Mouse (Mus musculus): ENCODE measurements around the gene Ptges3l. TPM values are rescaled to one million over a fixed set of nuclear protein-coding genes. Genes with fewer than 3 reads are reported as not detected.
"Not testable (repeated sequence)": the region's sequence is repeated elsewhere in the genome, so short reads cannot be mapped to it uniquely, and the experiment has no call there.

Ptges3l gene
- total and polyA plus RNA-seq, 3 experiments = 0.22 to 0.33 TPM; not detected in 1

DNA sequence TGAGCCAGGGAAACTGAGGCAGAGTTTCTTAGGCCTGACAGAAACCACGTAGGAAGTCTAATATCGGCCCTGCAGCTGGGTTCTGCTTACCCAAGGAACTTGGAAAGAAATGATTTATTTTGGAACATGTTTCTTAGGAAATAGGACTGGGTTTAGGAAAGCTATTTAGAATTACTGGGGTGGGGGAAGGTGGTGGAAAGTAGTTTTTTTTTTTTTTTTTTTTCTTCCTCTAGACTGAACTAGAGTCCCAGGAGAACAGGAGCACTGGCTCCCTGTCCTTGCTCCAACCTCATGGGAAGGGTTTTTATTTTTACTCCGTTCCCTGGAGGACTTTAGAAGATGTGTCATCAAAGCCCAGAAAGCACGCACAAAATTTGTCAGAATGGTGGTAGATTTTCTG, 44.0 kb upstream of the Ptges3l start:
- Histone ChIP-seq H3K9me3 (replicated peaks) (no peaks in the 10 kb centered on the region), H3K4me3 (ENCODE audit: low read depth, low read length) (peak overlapping the region; percentile 84; the same call in 1 of the 2 replicates), H3K36me3 (replicated peaks) (peaks cover 31% of the 10 kb centered on the region), H3K27me3 (ENCODE audit: insufficient read depth, low read length) (peaks cover 3% of the 10 kb centered on the region; the same call in 1 of the 2 replicates), H3K4me1 (ENCODE audit: insufficient read depth, low read depth, low read length) (peaks cover 74% of the 10 kb centered on the region)
- ATAC-seq (ENCODE audit: extremely low read depth, insufficient number of reproducible peaks, low FRiP score, poor library complexity, severe bottlenecking) = no peak
- TF ChIP-seq CTCF (IDR thresholded peaks at IDR 0.05; ENCODE audit: low read depth, low read length) (no peak), POLR2AphosphoS5 (IDR thresholded peaks at IDR 0.05; ENCODE audit: insufficient replicate concordance, low read depth, low read length) (no peak), GATA1 (IDR thresholded peaks at IDR 0.05; ENCODE audit: borderline replicate concordance, low read length) (no peak), GATA2 (IDR thresholded peaks at IDR 0.05; ENCODE audit: borderline replicate concordance, low read depth, low read length) (no peak), TAL1 (conservative IDR thresholded peaks at IDR 0.05; ENCODE audit: low read depth, low read length) (no peak)
- DNase-seq (ENCODE audit: low spot score) = no peak

DNA sequence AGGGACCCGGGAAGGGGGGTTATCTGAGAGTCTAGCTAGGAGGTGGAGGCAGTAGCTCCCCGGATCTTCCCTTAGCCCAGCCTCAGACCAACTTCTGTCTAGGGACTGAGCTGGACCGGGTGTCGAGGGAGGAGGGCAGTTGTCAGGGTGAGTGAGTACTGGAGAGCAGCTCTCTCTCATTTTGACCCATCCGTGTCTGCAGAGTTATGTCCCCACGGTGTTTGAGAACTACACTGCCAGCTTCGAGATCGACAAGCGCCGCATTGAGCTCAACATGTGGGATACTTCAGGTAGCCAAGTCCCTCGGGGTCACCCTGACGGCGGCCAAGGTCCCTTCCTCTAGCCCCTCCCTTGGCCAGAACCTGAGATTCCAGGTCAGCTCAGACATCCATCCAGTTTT, 43.6 kb upstream of the Ptges3l start:
- peaks cover 3% of the 10 kb centered on the region; the same call in 1 of the 2 replicates for H3K27me3 ChIP-seq (ENCODE audit: insufficient read depth, low read length)
- peaks cover 76% of the 10 kb centered on the region for H3K4me1 ChIP-seq (ENCODE audit: insufficient read depth, low read depth, low read length)
- H3K4me3 ChIP-seq (ENCODE audit: low read depth, low read length) = peak overlapping the region; percentile 84
- H3K9me3 ChIP-seq (replicated peaks) = no peaks in the 10 kb centered on the region
- TF ChIP-seq POLR2AphosphoS5 (IDR thresholded peaks at IDR 0.05; ENCODE audit: insufficient replicate concordance, low read depth, low read length) (no peak), GATA1 (IDR thresholded peaks at IDR 0.05; ENCODE audit: borderline replicate concordance, low read length) (no peak), GATA2 (IDR thresholded peaks at IDR 0.05; ENCODE audit: borderline replicate concordance, low read depth, low read length) (no peak), TAL1 (conservative IDR thresholded peaks at IDR 0.05; ENCODE audit: low read depth, low read length) (no peak), CTCF (IDR thresholded peaks at IDR 0.05; ENCODE audit: low read depth, low read length) (no peak)
- DNase-seq (ENCODE audit: low spot score) (no peak), ATAC-seq (ENCODE audit: extremely low read depth, insufficient number of reproducible peaks, low FRiP score, poor library complexity, severe bottlenecking) (no peak)
- peaks cover 34% of the 10 kb centered on the region for H3K36me3 ChIP-seq (replicated peaks)

DNA sequence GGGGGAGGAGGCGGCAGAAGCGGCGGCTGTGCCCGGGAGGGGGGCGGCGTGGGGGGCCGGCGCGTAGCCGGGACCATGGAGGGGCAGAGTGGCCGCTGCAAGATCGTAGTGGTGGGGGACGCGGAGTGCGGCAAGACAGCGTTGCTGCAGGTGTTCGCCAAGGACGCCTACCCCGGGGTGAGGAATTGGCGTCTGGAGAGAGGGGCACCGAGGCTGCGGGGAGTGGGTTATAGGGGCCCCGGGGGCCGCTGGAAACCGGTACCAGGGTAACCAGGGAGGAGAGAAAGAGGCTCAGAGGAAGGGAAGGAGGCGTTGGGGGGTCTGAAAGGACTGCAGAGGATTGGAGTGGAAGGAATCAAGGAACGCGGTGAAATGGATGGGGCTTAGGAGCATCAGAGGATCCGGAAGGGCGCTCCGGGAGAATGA, 43.1 kb upstream of the Ptges3l start:
- peaks cover 80% of the 10 kb centered on the region for H3K4me1 ChIP-seq (ENCODE audit: insufficient read depth, low read depth, low read length)
- H3K9me3 ChIP-seq (replicated peaks) = no peaks in the 10 kb centered on the region
- TF ChIP-seq CTCF (IDR thresholded peaks at IDR 0.05; ENCODE audit: low read depth, low read length) (no peak), POLR2AphosphoS5 (IDR thresholded peaks at IDR 0.05; ENCODE audit: insufficient replicate concordance, low read depth, low read length) (no peak), TAL1 (conservative IDR thresholded peaks at IDR 0.05; ENCODE audit: low read depth, low read length) (no peak), GATA2 (IDR thresholded peaks at IDR 0.05; ENCODE audit: borderline replicate concordance, low read depth, low read length) (no peak), GATA1 (IDR thresholded peaks at IDR 0.05; ENCODE audit: borderline replicate concordance, low read length) (no peak)
- ATAC-seq (ENCODE audit: extremely low read depth, insufficient number of reproducible peaks, low FRiP score, poor library complexity, severe bottlenecking) (no peak), DNase-seq (ENCODE audit: low spot score) (peak; percentile 51)
- H3K4me3 ChIP-seq (ENCODE audit: low read depth, low read length) = peak overlapping the region; percentile 84
- peaks cover 3% of the 10 kb centered on the region; the same call in 1 of the 2 replicates for H3K27me3 ChIP-seq (ENCODE audit: insufficient read depth, low read length)
- peaks cover 35% of the 10 kb centered on the region for H3K36me3 ChIP-seq (replicated peaks)

DNA sequence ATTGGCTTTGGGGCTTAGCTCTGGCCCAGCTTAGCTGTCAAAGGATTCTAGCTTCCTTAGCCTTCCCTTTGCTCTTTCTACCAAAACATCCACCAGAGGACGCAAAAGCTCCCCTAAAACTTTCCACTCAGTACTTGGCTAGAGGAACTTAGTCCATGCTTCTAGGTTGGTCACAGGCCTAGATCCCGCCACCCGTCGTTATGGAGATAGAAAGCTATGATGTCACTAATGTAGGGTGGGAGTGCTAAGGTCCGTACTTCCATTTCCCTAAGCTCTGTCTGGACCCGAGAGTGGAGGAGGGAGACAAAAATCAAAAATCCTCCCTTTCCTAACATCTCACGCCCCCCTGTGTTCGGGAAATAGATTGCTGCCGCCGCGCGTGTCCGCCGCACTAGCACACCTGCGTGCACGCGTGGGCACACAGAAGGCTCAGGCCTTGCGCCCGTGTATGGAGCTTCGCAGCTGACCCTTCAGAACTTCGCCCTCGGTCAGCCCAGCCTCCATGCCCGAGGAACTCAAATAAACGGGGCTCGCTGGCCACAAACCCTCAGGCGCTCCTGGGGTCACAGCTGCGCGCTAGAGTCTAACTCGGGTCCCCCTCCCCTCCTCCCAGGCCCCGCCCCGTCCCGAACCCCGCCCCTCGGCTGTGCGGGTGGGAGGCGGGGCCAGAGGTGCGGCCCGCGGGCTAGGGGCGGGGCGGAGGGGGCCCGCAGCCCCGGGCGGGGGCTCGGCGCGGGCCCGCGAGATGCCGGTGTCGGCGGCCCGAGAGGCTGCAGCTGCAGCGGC, 42.5 kb upstream of the Ptges3l start:
- DNase-seq (ENCODE audit: low spot score) (peak; percentile 79), ATAC-seq (ENCODE audit: extremely low read depth, insufficient number of reproducible peaks, low FRiP score, poor library complexity, severe bottlenecking) (peak; percentile 12)
- H3K4me3 ChIP-seq (ENCODE audit: low read depth, low read length) = peak overlapping the region; percentile 84
- peaks cover 82% of the 10 kb centered on the region for H3K4me1 ChIP-seq (ENCODE audit: insufficient read depth, low read depth, low read length)
- TF ChIP-seq TAL1 (conservative IDR thresholded peaks at IDR 0.05; ENCODE audit: low read depth, low read length) (no peak), CTCF (IDR thresholded peaks at IDR 0.05; ENCODE audit: low read depth, low read length) (peak; percentile 15; the same call in 1 of the 2 replicates), GATA1 (IDR thresholded peaks at IDR 0.05; ENCODE audit: borderline replicate concordance, low read length) (no peak), GATA2 (IDR thresholded peaks at IDR 0.05; ENCODE audit: borderline replicate concordance, low read depth, low read length) (no peak)
- H3K36me3 ChIP-seq (replicated peaks) = peaks cover 38% of the 10 kb centered on the region
- peaks cover 3% of the 10 kb centered on the region; the same call in 1 of the 2 replicates for H3K27me3 ChIP-seq (ENCODE audit: insufficient read depth, low read length)
- no peaks in the 10 kb centered on the region for H3K9me3 ChIP-seq (replicated peaks)

DNA sequence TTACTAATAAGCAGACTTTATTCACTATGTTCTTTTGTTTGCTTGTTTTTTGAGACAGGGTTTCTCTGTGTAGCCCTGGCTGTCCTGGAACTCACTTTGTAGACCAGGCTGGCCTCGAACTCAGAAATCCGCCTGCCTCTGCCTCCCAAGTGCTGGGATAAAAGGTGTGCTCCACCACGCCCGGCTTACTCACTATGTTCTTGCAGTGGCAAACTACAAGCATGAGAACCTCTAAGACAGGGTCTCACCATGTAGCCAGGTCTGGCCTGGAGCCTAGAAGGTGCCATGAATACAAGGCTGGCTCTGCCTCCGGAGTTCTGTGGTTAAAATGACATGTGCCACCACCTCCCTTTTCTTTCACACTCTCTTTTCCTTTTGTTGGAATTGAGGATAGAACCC, 41.4 kb upstream of the Ptges3l start:
- not testable (repeated sequence) for H3K9me3 ChIP-seq (replicated peaks); ATAC-seq (ENCODE audit: extremely low read depth, insufficient number of reproducible peaks, low FRiP score, poor library complexity, severe bottlenecking); DNase-seq (ENCODE audit: low spot score); H3K27me3 ChIP-seq (ENCODE audit: insufficient read depth, low read length)
- H3K36me3 ChIP-seq (replicated peaks) = peaks cover 39% of the 10 kb centered on the region
- H3K4me1 ChIP-seq (ENCODE audit: insufficient read depth, low read depth, low read length) = peaks cover 84% of the 10 kb centered on the region
- H3K4me3 ChIP-seq (ENCODE audit: low read depth, low read length) = peak overlapping the region; percentile 89

DNA sequence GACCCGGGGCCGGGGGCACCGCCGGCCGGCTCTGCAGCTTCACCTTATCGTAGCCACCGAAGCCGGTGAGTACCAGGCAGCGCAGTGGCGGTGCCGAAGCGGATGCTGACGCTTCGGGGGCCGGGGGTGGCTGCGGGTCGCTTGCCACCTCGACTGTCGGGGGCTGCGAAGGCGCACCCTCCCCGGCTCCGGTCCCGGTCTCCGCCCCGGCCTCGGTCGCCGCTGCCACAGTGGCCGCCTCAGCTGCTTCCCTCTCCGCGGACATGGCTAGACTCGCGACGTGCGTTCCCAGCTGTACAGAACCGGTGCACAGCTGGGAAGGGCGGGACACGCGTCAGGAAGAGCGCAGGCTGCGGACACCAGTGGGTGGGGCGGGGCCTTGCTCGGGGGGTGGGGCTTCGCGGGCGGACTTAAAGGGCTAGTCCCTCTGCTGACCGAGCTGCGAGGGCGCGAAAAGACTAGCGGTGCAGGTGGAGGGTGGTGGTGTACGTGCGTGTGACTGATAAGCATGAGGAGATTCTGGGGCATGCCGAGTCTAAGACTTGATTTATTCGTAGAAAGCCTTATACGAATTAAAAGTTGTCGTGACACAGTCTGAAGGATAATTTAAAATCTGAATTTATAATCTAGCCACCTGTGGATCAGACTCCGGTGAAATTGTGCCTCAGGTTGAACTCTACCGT, 40.9 kb upstream of the Ptges3l start, which contains the start of gene Vat1:
Gene Vat1, minus strand, starts transcription at position 362 of the 683 bp plus-strand sequence.
- H3K27me3 ChIP-seq (ENCODE audit: insufficient read depth, low read length) = peaks cover 2% of the 10 kb centered on the region; the same call in 1 of the 2 replicates

More for the DNA sequence above, 40.9 kb upstream of the Ptges3l start, which contains the start of gene Vat1:
- TF ChIP-seq TAL1 (conservative IDR thresholded peaks at IDR 0.05; ENCODE audit: low read depth, low read length) = no peak; the same call in 1 of the 2 replicates
- TF ChIP-seq CTCF (IDR thresholded peaks at IDR 0.05; ENCODE audit: low read depth, low read length) = no peak
- TF ChIP-seq GATA2 (IDR thresholded peaks at IDR 0.05; ENCODE audit: borderline replicate concordance, low read depth, low read length) = no peak
- no peak for TF ChIP-seq GATA1 (IDR thresholded peaks at IDR 0.05; ENCODE audit: borderline replicate concordance, low read length)
- no peak for TF ChIP-seq POLR2AphosphoS5 (IDR thresholded peaks at IDR 0.05; ENCODE audit: insufficient replicate concordance, low read depth, low read length)
- H3K4me1 ChIP-seq (ENCODE audit: insufficient read depth, low read depth, low read length) = peaks cover 85% of the 10 kb centered on the region
- DNase-seq (ENCODE audit: low spot score) (peak; percentile 65), ATAC-seq (ENCODE audit: extremely low read depth, insufficient number of reproducible peaks, low FRiP score, poor library complexity, severe bottlenecking) (no peak)
- peaks cover 39% of the 10 kb centered on the region for H3K36me3 ChIP-seq (replicated peaks)
- peak within 1 kb of the TSS; percentile 89 for H3K4me3 ChIP-seq (ENCODE audit: low read depth, low read length)
- H3K9me3 ChIP-seq (replicated peaks) = no peaks in the 10 kb centered on the region

All from G1E (cell line).